Mouse (Mus musculus): ENCODE data around the gene Tgfb1i1.

Tgfb1i1 gene

GRCm38 (mm10) chr7:128246496-128247391 lies at the start of gene Tgfb1i1:
Tgfb1i1 (plus strand) TSS chr7:128246812.
- peak; percentile 63 for DNase-seq (ENCODE audit: low spot score)

- no peak for DNase-seq (ENCODE audit: low spot score)
Observed at GRCm38 (mm10) chr7:128201607-128202006, 45.0 kb upstream of the Tgfb1i1 start.

- no peak for DNase-seq (ENCODE audit: low spot score)
Observed at GRCm38 (mm10) chr7:128203071-128203470, 43.5 kb upstream of the Tgfb1i1 start.

- DNase-seq (ENCODE audit: low spot score) = no peak
Observed at GRCm38 (mm10) chr7:128204179-128204578, 42.4 kb upstream of the Tgfb1i1 start.

- no peak for DNase-seq (ENCODE audit: low spot score)
Observed at GRCm38 (mm10) chr7:128205695-128206094, 40.9 kb upstream of the Tgfb1i1 start.

- DNase-seq (ENCODE audit: low spot score) = no peak
Observed at GRCm38 (mm10) chr7:128206152-128206551, 40.5 kb upstream of the Tgfb1i1 start, which contains the start of gene Cox6a2. Cox6a2 (minus strand) TSS chr7:128206387.

- DNase-seq (ENCODE audit: low spot score) = peak; percentile 16
Observed at GRCm38 (mm10) chr7:128208187-128208586, 38.4 kb upstream of the Tgfb1i1 start.

GRCm38 (mm10) chr7:128209826-128210225 lies 36.8 kb upstream of the Tgfb1i1 start:
- no peak for DNase-seq (ENCODE audit: low spot score)

- no peak for DNase-seq (ENCODE audit: low spot score)
Observed at GRCm38 (mm10) chr7:128219952-128220351, 26.7 kb upstream of the Tgfb1i1 start.

- no peak for DNase-seq (ENCODE audit: low spot score)
Observed at GRCm38 (mm10) chr7:128220936-128221335, 25.7 kb upstream of the Tgfb1i1 start.

- no peak for DNase-seq (ENCODE audit: low spot score)
Observed at GRCm38 (mm10) chr7:128231741-128232140, 14.9 kb upstream of the Tgfb1i1 start.

- no peak for DNase-seq (ENCODE audit: low spot score)
Observed at GRCm38 (mm10) chr7:128234796-128235195, 11.8 kb upstream of the Tgfb1i1 start.

GRCm38 (mm10) chr7:128235481-128235880 lies 11.1 kb upstream of the Tgfb1i1 start:
- no peak for DNase-seq (ENCODE audit: low spot score)

GRCm38 (mm10) chr7:128236426-128236825 lies 10.2 kb upstream of the Tgfb1i1 start:
- DNase-seq (ENCODE audit: low spot score) = no peak

GRCm38 (mm10) chr7:128236856-128237592 lies 9.6 kb upstream of the Tgfb1i1 start, which contains the start of gene Armc5:
Armc5 (plus strand) TSS chr7:128237342.
- DNase-seq (ENCODE audit: low spot score) = peak; percentile 65

GRCm38 (mm10) chr7:128237593-128237926 lies 9.1 kb upstream of the Tgfb1i1 start:
- DNase-seq (ENCODE audit: low spot score) = no peak

GRCm38 (mm10) chr7:128237927-128238778 lies 8.5 kb upstream of the Tgfb1i1 start, which contains the start of gene 9130023H24Rik:
9130023H24Rik (minus strand) TSS chr7:128238031.
- peak; percentile 100 for DNase-seq (ENCODE audit: low spot score)

GRCm38 (mm10) chr7:128238991-128239390 lies 7.6 kb upstream of the Tgfb1i1 start:
- DNase-seq (ENCODE audit: low spot score) = no peak

- DNase-seq (ENCODE audit: low spot score) = no peak
Observed at GRCm38 (mm10) chr7:128240131-128240784, 6.4 kb upstream of the Tgfb1i1 start.

- DNase-seq (ENCODE audit: low spot score) = no peak
Observed at GRCm38 (mm10) chr7:128242331-128242730, 4.3 kb upstream of the Tgfb1i1 start.

GRCm38 (mm10) chr7:128243921-128244320 lies 2.7 kb upstream of the Tgfb1i1 start:
- no peak for DNase-seq (ENCODE audit: low spot score)

Data from ovary, adult 18-20 months (tissue).